Mouse (Mus musculus): ENCODE data around the gene Agk.

The Agk gene

DNA sequence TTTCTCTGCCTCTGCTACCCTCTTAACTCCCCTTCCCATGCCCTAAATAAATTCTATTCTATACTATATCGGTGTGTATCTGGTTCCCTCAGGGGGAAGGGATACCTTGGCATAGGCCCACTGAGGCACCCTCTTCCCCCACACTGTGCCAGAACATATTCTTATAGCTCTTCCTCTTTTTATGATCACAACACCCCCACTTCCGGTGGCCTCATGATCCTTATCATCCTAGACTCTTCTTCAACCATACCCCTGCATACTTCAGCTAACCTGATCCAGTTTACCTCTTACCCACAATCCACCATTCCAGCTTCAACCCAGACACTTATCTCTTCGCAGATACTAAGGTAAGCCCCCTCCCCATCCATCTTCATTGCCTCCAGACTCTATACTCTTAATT is 86.1 kb downstream of the Agk start:
- no peak for DNase-seq (ENCODE audit: low spot score)

DNA sequence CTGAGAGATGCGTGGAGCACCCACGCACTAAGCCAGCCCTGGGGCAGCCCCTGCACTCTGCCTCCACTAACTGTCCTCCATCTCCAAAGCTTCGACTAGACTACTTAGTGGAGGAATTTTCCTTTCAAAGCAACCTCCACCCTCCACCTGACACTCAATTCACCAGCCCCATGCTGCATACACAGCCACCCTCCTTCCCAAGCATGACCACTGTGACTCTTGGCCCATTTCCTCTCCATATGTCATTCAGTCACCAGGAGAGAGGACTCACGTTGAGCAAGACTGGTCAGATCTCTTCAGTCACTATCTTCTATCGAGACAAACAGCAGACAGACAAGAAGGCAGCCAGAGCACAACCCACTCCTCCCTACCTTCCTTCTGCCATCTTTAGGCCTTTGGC is 88.1 kb downstream of the Agk start:
- DNase-seq (ENCODE audit: low spot score), result no peak

DNA sequence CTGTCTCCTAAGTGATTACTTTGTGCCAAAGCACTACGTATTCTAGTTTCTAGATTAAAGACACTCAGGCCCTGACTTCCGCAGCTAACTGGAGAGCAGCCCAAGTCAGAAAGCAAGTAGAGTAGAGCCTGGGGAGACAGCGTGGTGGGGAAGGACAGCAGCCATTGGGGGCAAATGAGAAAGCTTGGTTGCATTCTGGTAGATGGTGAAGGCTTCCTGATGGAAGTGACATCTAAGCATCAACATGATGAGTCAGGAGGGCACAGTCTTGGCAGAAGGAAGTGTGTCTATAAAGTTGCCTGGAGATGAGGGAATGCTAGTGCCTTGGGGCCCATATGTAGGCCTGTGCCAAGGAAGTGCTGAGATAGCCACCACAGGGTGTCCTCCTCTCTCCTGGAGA is 88.6 kb downstream of the Agk start:
- no peak for DNase-seq (ENCODE audit: low spot score)

DNA sequence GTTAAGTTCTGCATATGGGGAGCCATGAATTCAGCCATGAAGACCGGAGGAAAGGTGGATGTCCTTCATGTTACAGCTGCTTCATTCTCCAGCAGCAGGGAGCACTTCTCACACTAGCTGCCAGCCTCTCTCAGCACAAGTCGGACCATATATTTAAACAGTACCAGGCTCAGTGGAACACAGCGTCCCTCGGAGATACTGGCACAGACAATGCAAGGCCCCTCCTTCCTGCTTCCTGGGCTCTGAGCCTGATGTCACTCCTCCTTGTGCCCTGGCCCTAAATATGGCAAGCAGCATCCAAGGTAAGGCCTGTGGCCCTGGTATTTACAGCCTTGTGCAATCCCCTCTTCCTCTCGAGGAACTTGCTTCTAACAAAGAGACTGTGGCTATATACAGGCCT is 90.8 kb downstream of the Agk start:
- no peak for DNase-seq (ENCODE audit: low spot score)

DNA sequence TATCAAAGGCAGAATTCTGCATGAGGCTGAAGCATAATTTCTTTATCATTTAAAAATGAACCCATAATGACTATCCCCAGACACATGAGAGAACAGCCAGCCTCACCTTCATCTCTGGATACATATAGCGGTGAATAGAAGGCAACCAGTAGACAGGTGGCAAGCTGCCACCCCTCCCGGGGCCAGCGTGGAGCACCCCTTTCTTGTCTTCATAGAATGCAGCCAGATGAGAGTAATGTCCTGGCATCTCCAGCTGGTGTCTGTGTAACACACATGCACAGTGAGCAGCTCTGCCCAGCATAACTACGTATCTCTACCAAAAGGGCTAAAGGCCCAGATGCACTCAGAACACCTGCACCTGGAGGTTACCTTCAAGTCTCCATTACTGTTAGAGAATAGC is 93.4 kb downstream of the Agk start:
- DNase-seq (ENCODE audit: low spot score), result no peak

DNA sequence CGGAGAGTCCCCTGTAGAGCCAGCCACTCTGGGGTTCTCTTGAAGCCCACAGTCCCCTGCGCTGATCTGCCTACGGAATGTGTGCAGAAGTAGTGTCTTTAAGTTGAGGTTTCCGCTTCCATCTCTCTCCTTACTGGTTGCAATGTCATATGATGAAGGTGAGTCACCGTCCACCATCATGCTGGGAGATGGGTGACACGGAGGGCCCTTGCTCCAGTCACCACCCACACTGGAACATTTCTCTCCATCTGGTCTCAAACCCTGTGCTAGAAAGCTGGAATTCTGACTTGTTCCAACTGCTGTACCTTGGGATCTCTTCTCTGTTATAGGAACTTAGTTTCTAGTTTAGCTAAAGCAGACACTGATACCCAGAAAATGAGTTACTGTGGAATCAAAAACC is 96.1 kb downstream of the Agk start:
- DNase-seq (ENCODE audit: low spot score), result no peak

DNA sequence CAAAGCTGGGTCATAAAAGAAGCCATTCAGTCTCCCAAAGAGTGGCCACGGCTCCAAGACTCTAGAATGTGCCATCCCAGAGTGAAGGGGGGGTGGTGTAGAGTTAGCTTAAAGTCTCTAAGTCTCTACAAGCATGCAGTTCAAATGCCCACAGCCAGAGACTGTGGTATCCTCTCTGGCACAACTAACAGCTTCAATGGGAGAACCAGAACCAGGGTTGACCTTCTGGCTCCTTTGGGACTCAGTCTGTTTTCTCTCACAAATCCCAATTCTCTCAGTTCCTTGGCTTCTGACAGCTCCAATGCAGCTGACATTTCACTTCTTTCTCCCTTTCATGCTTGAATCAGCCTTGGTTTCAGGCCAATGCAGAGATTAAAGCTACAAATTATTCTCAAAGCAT is 98.0 kb downstream of the Agk start:
- no peak for DNase-seq (ENCODE audit: low spot score)

DNA sequence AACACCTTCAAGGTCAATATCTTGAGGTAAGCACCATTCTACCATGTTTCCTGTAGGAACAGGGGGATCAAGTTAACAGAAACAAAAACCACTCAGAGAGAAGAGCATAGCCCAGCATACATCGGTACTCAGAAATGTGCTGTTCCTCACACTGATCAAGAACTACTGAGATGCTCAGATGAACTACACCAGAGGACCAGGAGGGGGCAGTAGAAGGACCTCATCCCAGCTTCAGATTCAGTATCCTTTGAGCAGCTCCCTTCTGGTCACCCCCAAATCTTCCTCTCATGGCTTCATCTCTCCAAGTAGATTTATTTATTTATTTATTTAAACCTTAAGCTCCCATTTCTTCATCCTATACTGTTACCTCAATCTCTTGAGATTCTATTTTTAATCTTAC is 98.8 kb downstream of the Agk start:
- DNase-seq (ENCODE audit: low spot score), result peak; percentile 36

DNA sequence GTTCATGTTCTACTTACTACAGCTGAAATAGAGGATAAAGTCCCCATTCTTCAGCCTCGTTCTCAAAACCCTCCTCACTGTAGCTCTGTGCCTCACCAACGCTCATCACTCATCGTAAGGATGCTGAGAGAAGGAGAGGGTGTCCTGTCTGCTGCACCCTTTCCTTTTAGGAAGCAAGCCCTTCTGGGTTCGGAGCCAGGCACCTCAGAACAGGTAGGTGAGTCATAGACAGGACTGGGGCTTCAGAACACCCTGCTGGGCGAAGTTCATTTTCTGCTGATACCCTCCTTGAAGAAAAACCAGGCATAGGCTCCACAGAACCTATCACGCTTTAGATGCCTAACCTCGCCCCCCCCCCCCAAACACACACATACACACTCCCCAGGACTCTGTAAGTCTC is 102.5 kb downstream of the Agk start:
- DNase-seq (ENCODE audit: low spot score), result no peak

DNA sequence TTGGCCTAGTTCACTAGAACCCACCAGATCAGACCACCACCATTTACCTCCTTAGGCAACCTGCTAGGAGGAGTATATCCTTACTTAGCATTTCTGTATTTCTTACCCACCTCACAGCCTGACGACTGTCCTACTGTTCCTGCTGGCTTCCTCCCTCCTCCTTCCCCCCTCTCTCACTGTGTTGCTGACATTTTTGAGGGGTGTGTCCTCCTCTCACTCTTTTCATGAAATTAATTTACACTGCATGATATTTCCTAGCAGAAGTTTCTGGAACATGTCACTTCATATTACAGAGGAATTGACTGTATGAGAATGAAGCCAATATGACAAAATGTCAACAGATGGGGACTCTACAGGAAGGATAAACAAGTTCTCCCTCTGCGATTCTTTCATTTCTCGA is 103.7 kb downstream of the Agk start:
- DNase-seq (ENCODE audit: low spot score), result no peak

DNA sequence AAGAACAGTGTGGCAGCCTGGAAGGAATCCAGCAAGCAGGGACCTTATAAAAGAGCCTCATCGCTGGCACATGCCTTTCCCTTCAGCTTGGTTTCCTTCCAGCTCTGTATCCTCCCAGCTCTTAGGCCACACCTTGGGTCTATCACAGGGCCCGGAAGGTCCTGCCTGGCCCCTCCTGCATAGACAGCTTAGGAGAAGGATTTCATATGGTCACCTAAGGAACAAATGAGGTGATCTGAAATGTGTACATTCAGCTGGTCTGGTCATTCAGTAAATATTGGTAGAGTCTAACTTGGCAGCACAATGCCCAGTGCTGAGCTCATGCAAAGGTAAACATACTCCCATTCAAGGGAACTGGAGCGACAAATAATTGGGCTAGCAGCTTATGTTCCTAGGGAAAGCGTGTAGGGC is 104.6 kb downstream of the Agk start:
- no peak for DNase-seq (ENCODE audit: low spot score)

DNA sequence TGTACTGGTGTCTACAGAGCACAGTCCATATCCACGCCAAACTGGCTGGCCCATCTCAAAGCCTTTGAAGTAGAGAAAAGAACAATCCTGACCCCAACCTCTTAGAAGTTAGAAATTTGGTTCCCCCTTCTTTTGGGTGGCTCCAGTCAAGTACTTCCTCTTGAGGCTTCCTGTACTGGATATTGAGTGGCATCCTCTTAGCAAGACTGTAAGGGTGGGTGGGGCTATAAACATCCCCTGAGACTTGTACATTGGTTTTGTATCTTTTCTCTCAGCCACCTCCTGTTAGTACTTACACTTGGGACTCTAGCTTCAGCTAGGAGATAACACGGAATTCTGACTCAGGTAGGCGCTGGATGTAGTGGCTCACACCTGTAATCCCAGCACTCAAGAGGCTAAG is 105.3 kb downstream of the Agk start:
- DNase-seq (ENCODE audit: low spot score), result no peak

DNA sequence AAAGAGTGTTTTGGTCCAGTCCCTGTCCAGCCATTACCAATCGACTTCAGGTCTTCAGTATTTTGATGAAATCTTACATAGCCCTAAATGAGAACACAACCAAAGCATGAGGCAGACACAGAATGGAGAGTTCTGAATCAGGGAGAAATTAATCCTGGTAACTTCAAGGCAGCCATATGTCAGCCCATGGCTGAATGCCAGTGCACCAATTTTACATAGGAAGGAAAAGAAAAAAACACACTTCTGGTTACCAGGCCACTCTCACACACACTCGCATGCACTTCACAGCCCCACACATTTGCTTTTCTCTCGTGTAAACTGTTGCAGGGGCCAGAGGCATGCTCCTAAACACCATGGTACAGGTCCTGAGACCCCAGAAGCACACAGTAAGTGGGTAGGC is 105.9 kb downstream of the Agk start:
- DNase-seq (ENCODE audit: low spot score), result no peak

DNA sequence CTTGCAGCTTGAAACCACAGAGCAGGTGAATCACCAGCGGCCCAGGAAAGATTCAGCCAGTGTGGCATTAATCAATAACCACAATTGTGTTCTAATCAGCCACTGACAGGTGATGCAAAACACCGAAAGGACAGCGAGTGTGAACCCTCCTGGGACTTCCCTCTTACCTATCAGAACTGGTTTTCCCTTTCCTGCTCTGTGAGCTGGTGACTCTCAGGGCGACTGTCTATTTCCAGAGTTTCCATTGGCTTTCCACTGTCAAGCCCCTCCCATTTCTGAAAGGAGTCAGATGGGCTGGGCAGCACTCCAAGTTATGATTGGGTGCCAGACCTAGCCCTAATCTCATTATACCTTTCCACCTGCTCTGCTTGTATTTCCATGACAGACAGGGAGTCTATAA is 106.4 kb downstream of the Agk start:
- DNase-seq (ENCODE audit: low spot score), result no peak

DNA sequence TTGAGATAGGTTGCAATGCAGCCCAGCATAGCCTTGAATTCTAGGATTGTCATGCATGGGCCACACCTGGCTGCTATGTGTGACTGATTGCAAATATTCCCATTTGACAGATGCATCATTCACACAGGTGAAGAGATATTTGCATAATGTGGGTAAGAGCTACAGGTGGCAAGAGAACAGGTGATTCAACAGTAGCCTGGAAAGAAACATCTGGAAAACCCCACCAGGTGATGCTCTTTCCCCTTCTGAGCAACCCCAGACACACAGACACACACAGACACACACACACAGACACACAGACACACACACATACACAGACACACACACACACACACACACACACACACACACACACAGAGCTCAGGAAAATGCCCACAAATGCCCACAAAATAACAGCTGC is 106.8 kb downstream of the Agk start:
- no peak for DNase-seq (ENCODE audit: low spot score)

DNA sequence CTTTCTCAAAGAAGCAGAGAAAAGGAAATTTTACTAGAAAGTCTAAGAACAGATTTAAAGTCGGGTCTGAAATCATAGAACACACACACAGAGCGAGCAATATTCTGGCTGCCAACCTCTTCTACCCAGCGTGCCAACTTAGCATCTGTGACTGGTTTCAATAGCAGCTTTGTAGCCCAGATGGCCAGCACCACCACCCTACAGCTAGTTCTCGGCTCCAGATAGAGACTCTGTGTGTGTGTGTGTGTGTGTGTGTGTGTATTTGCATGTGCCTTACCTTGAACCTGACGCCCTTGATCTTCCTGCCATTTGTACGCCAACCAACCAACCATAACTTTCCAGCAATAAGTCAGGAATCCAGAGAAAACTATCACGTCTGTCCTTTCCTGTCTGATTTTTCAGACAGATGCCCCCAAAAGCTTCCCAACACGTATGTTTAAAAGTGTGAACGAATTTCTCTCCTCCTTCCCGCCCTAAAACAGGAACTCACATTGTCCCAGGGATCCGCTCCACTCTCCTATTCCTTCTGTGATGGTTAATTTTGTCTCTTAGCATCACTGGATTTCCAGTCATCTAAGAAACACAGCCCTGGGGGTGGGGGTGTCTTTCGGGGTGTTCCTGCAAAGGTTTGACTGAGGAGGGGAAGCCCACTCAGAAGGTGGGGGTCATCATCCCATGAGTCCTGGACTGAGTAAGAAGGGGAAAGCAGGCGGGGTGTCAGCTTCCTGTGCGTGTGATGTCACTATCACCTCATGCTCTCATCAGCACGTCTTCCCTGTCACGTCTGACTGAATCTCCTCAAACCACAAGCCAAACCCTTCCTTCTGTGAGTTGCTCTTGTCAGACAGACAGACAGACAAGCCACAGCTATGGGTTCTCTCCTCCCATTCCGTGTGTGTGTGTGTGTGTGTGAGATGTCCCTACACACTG is 107.6 kb downstream of the Agk start:
- DNase-seq (ENCODE audit: low spot score), result no peak

DNA sequence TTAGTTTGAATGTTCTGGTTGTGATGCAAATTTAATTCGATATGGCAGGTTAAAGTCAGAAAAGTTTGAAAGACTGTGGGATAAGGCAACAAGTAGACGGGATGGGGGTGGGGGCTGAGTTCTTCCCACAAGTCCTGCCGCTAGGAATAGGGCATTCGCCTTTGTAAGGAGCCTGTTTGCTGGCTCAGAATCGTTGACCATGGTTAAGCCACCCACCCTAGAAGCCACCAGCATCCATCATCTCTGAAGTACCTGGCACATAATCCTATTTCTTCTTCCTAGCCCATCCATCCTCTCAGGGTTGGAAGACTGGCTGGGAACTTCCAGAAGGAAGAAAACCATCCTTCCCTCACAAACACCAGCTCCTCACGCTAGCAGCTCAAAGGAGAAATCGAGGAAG is 109.7 kb downstream of the Agk start:
- DNase-seq (ENCODE audit: low spot score), result no peak

DNA sequence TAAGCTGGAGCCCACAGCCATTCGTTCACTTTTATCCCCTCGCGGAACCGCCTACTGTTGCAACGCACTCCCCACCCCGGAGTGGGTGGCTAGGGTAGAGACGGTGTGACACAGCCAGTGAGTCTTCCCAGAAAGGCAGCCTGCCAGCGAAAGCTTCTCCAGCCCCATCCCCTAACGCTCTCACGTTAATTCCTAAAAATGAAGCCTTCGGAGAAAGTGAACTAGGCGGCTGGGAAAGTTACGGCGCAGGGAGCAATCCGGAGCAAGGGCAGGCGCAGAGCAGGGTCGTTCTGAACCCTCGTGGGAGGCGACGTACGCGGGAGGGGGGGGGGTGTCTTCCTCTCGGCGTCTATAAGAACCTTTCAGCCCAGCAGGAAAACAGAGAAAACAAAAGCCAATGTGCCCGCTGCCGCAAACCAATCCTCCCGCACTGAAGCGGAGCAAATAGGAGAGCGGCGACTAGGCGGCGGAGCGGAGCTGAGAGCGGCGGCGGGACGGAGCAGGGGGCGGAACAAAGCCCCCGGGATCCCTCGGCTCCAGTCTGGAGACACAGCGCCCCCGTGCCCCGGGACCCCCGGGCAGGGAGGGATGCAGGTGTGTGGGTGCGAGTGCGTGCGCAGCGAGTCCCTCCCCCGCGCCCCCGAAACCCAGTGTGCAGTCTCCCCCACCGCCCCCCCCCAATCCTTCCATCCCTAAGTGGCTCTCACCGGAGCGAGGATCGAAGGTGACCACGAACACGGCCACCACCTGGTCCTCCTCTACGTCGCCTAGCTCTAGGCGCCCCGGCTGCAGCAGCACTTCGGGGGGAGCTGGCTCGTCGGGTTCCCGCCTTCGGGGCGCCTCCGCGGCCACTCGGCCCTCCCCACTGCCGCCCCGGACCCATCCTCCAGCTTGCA is 110.4 kb downstream of the Agk start:
- peak; percentile 31 for DNase-seq (ENCODE audit: low spot score)

DNA sequence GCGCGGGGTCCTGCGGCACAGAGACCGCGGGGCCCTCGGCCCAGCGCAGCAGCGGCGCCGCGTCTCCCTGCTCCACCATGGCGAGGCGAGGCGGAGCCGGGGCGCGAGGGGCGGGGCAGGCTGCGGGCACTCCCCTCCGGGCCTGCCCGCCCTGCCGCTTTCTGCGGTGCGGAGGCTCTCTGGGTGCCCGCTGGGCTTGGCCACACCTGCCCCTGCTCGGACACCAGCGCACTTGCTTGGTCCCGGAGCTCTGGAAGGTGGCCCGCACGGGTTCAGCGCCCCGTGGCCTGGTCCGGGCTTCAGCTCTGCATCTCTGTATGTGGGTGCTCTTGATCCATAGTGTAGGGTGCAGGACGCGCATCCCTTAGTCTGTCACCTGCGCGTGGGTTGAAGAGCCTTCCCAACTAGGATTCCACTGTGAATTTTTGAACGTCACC is 111.1 kb downstream of the Agk start, which contains the start of gene E330009J07Rik:
E330009J07Rik (minus strand) TSS at position 89 of the 437 bp plus-strand sequence.
- peak; percentile 86 for DNase-seq (ENCODE audit: low spot score)

DNA sequence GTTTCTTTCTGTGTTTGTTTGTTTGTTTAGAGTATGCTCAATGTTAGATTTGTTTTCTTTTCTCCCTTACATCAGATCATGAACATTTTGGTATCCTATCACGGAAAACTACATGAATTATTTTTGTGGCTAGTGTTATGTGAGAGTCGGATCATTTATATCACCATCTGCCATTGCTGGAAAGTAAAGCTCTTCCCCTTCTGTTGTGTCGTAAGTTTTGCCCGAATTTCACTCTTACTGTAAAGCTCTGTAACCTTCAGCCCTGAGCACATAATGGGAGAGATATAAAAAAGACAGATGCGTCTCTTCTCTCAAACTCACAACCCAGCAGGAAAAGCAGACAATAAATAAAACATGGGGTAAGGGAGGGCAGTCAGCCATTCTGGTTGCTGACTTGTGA is 114.0 kb downstream of the Agk start, which contains the start of gene Wee2:
Wee2 (plus strand) TSS at position 153 of the 400 bp plus-strand sequence.
- DNase-seq (ENCODE audit: low spot score), result no peak

DNA sequence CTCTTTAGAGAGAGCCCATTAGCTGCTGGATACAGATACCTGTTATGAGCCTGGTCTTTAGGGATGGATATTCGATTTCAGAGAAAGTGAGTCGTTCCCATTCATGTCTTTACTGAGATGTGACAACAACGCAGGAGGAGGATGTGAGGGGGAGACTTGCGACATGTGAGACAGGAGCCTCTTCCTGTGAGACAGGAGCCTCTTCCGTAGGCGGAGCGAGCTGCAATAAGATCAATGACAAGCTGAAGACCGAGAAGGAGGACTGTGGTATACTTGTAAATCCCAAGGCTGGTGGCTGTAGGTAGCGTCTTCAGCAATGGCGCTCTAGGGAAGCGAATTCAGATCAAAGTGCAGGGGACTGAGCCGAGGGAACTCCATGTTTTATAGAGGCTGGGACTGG is 114.8 kb downstream of the Agk start:
- no peak for DNase-seq (ENCODE audit: low spot score)

DNA sequence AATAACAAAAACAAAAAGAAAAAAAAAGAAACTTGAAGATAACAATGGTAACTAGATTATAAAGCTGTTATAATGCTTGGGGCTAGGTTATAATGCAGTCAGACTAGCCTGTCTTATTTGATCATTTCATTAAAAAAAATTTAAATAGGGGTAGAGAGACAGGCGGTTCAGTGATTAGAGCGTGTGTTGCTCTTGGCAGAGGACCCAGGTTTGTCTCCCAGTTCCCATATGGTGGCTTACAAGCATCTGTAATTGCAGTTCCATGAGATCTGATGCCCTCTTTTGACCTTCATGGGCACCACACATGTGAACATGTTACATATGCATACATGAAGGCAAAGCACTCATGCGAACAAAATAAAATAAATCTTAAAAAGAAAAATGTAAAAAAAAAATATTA is 116.3 kb downstream of the Agk start:
- DNase-seq (ENCODE audit: low spot score), result no peak

DNA sequence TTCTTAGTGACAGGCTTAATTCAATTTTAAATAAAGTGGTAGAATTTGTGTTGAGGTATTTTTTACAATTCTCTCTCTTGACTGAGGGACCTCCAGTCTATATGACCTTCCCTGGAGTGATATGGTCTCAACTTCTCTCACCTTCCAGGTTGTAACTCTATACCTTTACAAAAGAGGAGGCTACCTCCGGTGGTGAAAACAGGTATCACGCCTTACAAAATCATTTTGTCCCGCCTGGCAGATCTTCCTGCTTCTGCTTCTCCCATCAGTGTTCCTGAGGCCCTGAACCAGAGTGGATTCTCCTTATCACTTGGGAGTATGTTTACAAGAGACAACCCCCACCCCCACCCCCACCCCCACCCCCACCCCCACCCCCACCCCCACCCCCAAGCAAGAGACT is 116.8 kb downstream of the Agk start:
- no peak for DNase-seq (ENCODE audit: low spot score)

All from urinary bladder, postnatal 25 days (tissue).